Mouse (Mus musculus) neural tube, embryonic 11.5 days (tissue): ENCODE results near the gene Dnajc6. TPM values are rescaled to one million over a fixed set of nuclear protein-coding genes. Genes with fewer than 3 reads are reported as not detected.
A peak's percentile ranks its signal among the peaks of the same experiment; 100 is the strongest.

ENCODE experiments used
- ATAC-seq: fragments of 200-750 bp; cut with Nextera tagmentation; 2 replicates; pipeline ENCODE4 v1.8.0; 2017; ENCODE audit warnings: moderate number of reproducible peaks, mild to moderate bottlenecking, moderate TSS enrichment, moderate library complexity; ENCODE audit not compliant: insufficient read depth, low FRiP score, low TSS enrichment
- DNase-seq: peaks from one replicate; pipeline ENCODE4 v3.0.0-alpha.2; 2015; ENCODE audit warnings: low spot score
- H3K27ac ChIP-seq: fragments of 300-500 bp; sonication (generic); 2 replicates; pipeline ENCODE4 v1.5.1; 2014; ENCODE audit warnings: low read depth, mild to moderate bottlenecking, low read length
- H3K27me3 ChIP-seq: fragments of 300-500 bp; sonication (generic); 2 replicates; pipeline ENCODE4 v1.6.1; 2014; ENCODE audit warnings: mild to moderate bottlenecking, low read length, mixed read lengths; ENCODE audit not compliant: control insufficient read depth, insufficient read depth
- H3K36me3 ChIP-seq: fragments of 300-500 bp; sonication (generic); 2 replicates; pipeline ENCODE4 v1.6.1; 2014; ENCODE audit warnings: mild to moderate bottlenecking, low read length, moderate library complexity, mixed read lengths; ENCODE audit not compliant: control insufficient read depth, insufficient read depth
- H3K4me1 ChIP-seq: fragments of 300-500 bp; sonication (generic); 2 replicates; pipeline ENCODE4 v1.6.1; 2014; ENCODE audit warnings: low read length, mixed read lengths; ENCODE audit not compliant: control insufficient read depth, insufficient read depth
- H3K4me2 ChIP-seq: fragments of 300-500 bp; sonication (generic); 2 replicates; pipeline ENCODE4 v1.6.1; 2014; ENCODE audit warnings: low read depth, mild to moderate bottlenecking, moderate library complexity
- H3K4me3 ChIP-seq: fragments of 300-500 bp; sonication (generic); 2 replicates; pipeline ENCODE4 v1.5.1; 2014; ENCODE audit warnings: low read depth, low read length
- H3K9ac ChIP-seq: fragments of 300-500 bp; sonication (generic); 2 replicates; pipeline ENCODE4 v1.6.1; 2014; ENCODE audit warnings: mild to moderate bottlenecking, low read length
- H3K9me3 ChIP-seq: fragments of 300-500 bp; sonication (generic); 2 replicates; pipeline ENCODE4 v1.6.1; 2016; ENCODE audit warnings: low read length; ENCODE audit not compliant: control insufficient read depth
- WGBS: fragments of 180-500 bp; shearing (Covaris S2); extraction: QIAGEN DNeasy Blood & Tissue Kit; methylation state at CpG from one replicate; pipeline ENCODE4 v1.1.7; 2014; 5-methylcytosine and 5-hydroxymethylcytosine counted together
- polyA plus RNA-seq: library from polyadenylated mRNA; unstranded; fragments of >200 nt; fragmentation: Nextera tagmentation; extraction: Ambion mirVana; gene quantifications from 2 replicates; pipeline ENCODE4 v1.2.1, GENCODE M21; 2014

The Dnajc6 gene
- polyA plus RNA-seq, 1 experiment from 2014 or later: 9.7 TPM

DNA sequence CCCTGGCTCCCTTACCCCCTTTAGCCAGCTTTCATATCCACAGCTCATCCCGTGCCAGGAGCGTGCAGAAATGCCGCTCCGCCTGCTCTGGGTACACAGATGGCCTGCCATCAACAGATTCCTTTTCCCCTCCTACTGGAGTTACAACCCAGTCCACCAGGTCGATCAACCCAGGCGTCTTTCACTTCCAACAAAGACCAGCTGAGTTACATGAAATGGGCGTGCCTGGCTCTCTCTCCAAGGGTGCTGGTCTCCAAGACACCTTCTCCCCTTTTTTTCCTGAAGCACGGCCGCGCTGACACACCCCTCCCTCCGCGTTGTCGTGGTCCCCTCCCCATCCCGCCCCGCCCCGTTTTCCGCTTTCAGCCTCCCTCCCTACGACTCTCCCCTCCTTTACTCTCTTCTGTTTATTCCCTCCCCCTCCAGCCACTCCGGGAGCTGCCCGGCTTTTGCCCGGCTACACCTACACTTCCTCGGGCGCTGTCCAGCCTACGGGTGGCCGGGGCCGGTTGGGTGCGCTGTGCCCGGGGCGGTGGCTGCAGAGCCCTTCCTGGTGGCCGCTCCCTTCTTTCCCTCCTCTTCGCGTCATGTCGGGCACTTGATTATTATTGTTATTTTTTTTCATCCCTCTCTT lies 53.6 kb downstream of the Dnajc6 start:
- no peaks in the 10 kb centered on the region for H3K4me1 ChIP-seq
- no peaks in the 10 kb centered on the region for H3K36me3 ChIP-seq
- peak overlapping the region; percentile 63 for H3K9ac ChIP-seq
- peak overlapping the region; percentile 39 for H3K4me3 ChIP-seq
- H3K27ac ChIP-seq: peak overlapping the region; percentile 68; the same call in 1 of the 2 replicates
- ATAC-seq (peak; percentile 84), DNase-seq (peak; percentile 57)
- 0 out of 2 replicates have a peak, but pooled peaks cover 3% of the 10 kb centered on the region for H3K27me3 ChIP-seq
- WGBS: 1% methylated on average over 32 of the region's 33 CpGs
- H3K4me2 ChIP-seq: peak overlapping the region; percentile 64
- no peaks in the 10 kb centered on the region for H3K9me3 ChIP-seq

DNA sequence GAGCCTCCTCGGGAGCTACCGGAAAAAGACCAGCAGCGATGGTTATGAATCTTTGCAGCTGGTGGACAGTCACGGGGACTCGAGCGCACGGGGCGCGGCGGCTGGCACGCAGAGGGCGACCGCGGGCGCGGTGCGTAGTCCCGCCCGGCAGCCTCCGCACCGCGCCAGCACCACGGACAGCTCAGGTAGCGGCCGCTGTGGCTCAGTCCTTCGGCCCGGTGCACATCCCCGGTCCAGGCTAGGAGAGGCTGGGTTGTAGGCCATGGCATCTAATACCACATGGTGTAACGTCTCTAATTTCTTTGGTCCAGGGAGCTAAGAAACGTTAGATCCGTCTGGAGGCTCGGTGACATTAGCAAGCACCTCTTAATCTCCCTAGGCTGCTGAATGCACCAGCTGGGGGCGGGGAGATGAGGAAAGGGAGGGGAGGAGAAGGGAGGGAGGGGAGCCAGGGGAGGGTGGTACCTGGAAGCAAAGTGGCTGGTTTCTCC lies 54.3 kb downstream of the Dnajc6 start:
- Histone ChIP-seq H3K9ac (peak overlapping the region; percentile 63), H3K4me3 (peak overlapping the region; percentile 39), H3K27ac (peak overlapping the region; percentile 68), H3K36me3 (no peaks in the 10 kb centered on the region), H3K4me1 (no peaks in the 10 kb centered on the region), H3K27me3 (0 out of 2 replicates have a peak, but pooled peaks cover 3% of the 10 kb centered on the region), H3K9me3 (no peaks in the 10 kb centered on the region), H3K4me2 (peak overlapping the region; percentile 64)
- peak; percentile 75 for DNase-seq
- under 1% methylated on average over 33 of the region's 33 CpGs for WGBS
- peak; percentile 85 for ATAC-seq

GRCm38 (mm10) chr4:101551425-101551824 lies 55.0 kb downstream of the Dnajc6 start:
- DNase-seq (no peak), ATAC-seq (no peak)
- Histone ChIP-seq H3K27ac (no peak overlapping the region), H3K9me3 (no peaks in the 10 kb centered on the region), H3K4me2 (peak overlapping the region; percentile 64), H3K4me3 (peak overlapping the region; percentile 39; the same call in 1 of the 2 replicates), H3K4me1 (no peaks in the 10 kb centered on the region), H3K36me3 (no peaks in the 10 kb centered on the region), H3K9ac (no peak overlapping the region), H3K27me3 (0 out of 2 replicates have a peak, but pooled peaks cover 3% of the 10 kb centered on the region)
- WGBS: 21% methylated on average over 4 of the region's 4 CpGs

GRCm38 (mm10) chr4:101552372-101552771 lies 55.9 kb downstream of the Dnajc6 start:
- Histone ChIP-seq H3K9me3 (no peaks in the 10 kb centered on the region), H3K4me1 (no peaks in the 10 kb centered on the region), H3K9ac (no peak overlapping the region), H3K4me2 (no peak overlapping the region), H3K36me3 (no peaks in the 10 kb centered on the region), H3K27me3 (0 out of 2 replicates have a peak, but pooled peaks cover 3% of the 10 kb centered on the region), H3K4me3 (no peak overlapping the region), H3K27ac (no peak overlapping the region)
- DNase-seq (no peak), ATAC-seq (no peak)
- WGBS: 29% methylated on average over 5 of the region's 5 CpGs

- no peaks in the 10 kb centered on the region for H3K4me1 ChIP-seq
- H3K4me3 ChIP-seq: no peak overlapping the region
- H3K27ac ChIP-seq: no peak overlapping the region
- DNase-seq: no peak
- WGBS: 87% methylated on average over 4 of the region's 4 CpGs
- no peak for ATAC-seq
- H3K9ac ChIP-seq: no peak overlapping the region
- no peak overlapping the region for H3K4me2 ChIP-seq
- H3K36me3 ChIP-seq: no peaks in the 10 kb centered on the region
- 0 out of 2 replicates have a peak, but pooled peaks cover 3% of the 10 kb centered on the region for H3K27me3 ChIP-seq
- no peaks in the 10 kb centered on the region for H3K9me3 ChIP-seq
Observed at GRCm38 (mm10) chr4:101555016-101555415, 58.6 kb downstream of the Dnajc6 start.

DNA sequence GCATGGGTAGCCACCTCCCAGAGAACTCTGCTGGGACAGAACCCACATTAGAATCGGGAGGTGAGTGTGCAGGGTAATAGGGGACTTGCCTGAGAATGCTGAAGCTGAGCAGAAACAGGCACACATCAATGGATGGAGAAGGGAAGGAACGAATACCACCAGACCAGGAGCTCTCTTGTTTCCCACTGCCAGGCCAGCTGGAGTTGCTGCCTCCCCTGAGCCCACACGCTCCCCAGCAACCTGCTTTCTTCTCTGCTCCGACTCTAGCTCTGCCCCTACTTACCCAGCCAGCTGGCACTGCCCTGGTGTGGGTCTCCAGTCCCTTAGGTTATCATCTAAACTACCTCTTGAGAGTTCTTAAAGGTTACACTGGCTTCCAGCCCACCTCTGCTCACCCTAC lies 63.7 kb downstream of the Dnajc6 start:
- H3K27ac ChIP-seq: no peak overlapping the region
- no peak overlapping the region for H3K4me2 ChIP-seq
- ATAC-seq (no peak), DNase-seq (no peak)
- no peaks in the 10 kb centered on the region for H3K4me1 ChIP-seq
- H3K9ac ChIP-seq: no peak overlapping the region
- WGBS: 69% methylated on average over 4 of the region's 4 CpGs
- no peaks in the 10 kb centered on the region for H3K9me3 ChIP-seq
- H3K4me3 ChIP-seq: no peak overlapping the region
- H3K27me3 ChIP-seq: no peaks in the 10 kb centered on the region
- no peaks in the 10 kb centered on the region for H3K36me3 ChIP-seq

DNA sequence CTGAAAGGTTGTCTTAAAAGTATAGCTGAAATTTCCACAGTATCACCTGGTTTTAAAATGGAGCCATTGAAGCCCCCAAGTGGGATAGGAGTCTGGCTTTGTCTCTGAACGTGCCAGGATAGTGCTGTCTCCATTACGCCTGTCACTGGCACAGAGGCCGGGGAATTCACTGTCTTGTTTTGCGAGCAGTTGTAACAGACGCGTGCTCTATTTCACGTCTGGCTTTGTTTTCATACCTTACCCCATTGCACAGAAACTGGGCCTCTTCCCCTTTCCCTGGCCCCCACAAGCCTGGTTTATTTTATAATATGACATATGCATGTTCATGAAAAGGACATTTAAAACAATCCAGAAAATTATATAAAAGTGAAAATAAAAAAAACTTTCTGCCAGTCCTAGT lies 66.4 kb downstream of the Dnajc6 start:
- WGBS: 80% methylated on average over 7 of the region's 7 CpGs
- Histone ChIP-seq H3K4me2 (no peak overlapping the region), H3K9me3 (no peaks in the 10 kb centered on the region), H3K4me1 (no peaks in the 10 kb centered on the region), H3K27ac (no peak overlapping the region), H3K36me3 (no peaks in the 10 kb centered on the region), H3K4me3 (no peak overlapping the region), H3K27me3 (no peaks in the 10 kb centered on the region), H3K9ac (no peak overlapping the region)
- no peak for ATAC-seq
- no peak for DNase-seq

DNA sequence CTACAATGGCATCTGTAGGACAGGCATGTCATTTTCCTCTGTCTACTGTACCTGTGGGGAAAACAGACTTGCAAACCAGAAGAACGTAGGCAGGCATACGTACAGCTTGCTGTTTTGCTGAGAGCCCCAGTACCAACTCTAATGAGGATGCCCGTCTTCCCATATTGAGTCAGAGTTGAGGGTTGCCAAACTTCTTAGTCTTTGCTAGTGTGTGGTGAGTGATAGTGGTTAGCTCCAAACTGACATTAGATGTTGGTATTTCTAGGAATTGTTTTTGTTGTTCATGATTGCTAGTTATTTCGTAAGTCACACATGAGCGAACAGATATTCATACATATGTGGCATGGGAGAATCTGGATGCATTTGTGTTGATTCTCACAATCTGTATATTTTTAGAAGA lies 67.2 kb downstream of the Dnajc6 start:
- H3K4me2 ChIP-seq: no peak overlapping the region
- H3K4me3 ChIP-seq: no peak overlapping the region
- WGBS: 95% methylated on average over 5 of the region's 5 CpGs
- H3K9ac ChIP-seq: no peak overlapping the region
- no peaks in the 10 kb centered on the region for H3K27me3 ChIP-seq
- DNase-seq (no peak), ATAC-seq (no peak)
- H3K4me1 ChIP-seq: no peaks in the 10 kb centered on the region
- no peaks in the 10 kb centered on the region for H3K36me3 ChIP-seq
- H3K27ac ChIP-seq: no peak overlapping the region
- H3K9me3 ChIP-seq: no peaks in the 10 kb centered on the region

- no peak for ATAC-seq
- WGBS: 83% methylated on average over 4 of the region's 4 CpGs
Observed at GRCm38 (mm10) chr4:101564746-101565417, 68.4 kb downstream of the Dnajc6 start.

More at GRCm38 (mm10) chr4:101564746-101565417, 68.4 kb downstream of the Dnajc6 start:
- H3K9ac ChIP-seq: no peak overlapping the region
- H3K27me3 ChIP-seq: no peaks in the 10 kb centered on the region
- no peak overlapping the region for H3K27ac ChIP-seq
- no peak for DNase-seq
- no peak overlapping the region for H3K4me3 ChIP-seq
- no peaks in the 10 kb centered on the region for H3K4me1 ChIP-seq
- H3K4me2 ChIP-seq: no peak overlapping the region
- H3K9me3 ChIP-seq: no peaks in the 10 kb centered on the region
- H3K36me3 ChIP-seq: no peaks in the 10 kb centered on the region
